Mouse (Mus musculus) spleen, adult 2 months (tissue): Measurements from ENCODE around the gene Acss1. TPM values are rescaled to one million over a fixed set of nuclear protein-coding genes. Genes with fewer than 3 reads are reported as not detected.
A peak's percentile ranks its signal among the peaks of the same experiment; 100 is the strongest.

Experiments
- DNase-seq, 2 experiments: peaks; one replicate each; pipeline versions ENCODE4 v3.0.0 to v3.0.0-alpha.2; 2012 to 2021; ENCODE audit warnings: low spot score in 2 of 2, low read depth in 1 of 2
- H3K27ac ChIP-seq: fragments of 200-500 bp; 2 replicates; pipeline ENCODE4 v1.5.1; 2012; ENCODE audit warnings: low read length, inconsistent platforms; ENCODE audit not compliant: insufficient read depth
- H3K27me3 ChIP-seq: fragments of 200-500 bp; 2 replicates; pipeline ENCODE4 v1.6.1; 2012; ENCODE audit warnings: mild to moderate bottlenecking, moderate library complexity, low read length, inconsistent platforms; ENCODE audit not compliant: control insufficient read depth, insufficient read depth
- H3K36me3 ChIP-seq: fragments of 200-500 bp; 2 replicates; pipeline ENCODE4 v1.6.1; 2012; ENCODE audit warnings: mild to moderate bottlenecking, low read length, inconsistent platforms; ENCODE audit not compliant: control insufficient read depth, insufficient read depth
- H3K4me1 ChIP-seq: fragments of 200-500 bp; 2 replicates; pipeline ENCODE4 v1.6.1; 2011; ENCODE audit warnings: inconsistent platforms; ENCODE audit not compliant: control insufficient read depth, insufficient read depth, insufficient read length
- H3K4me3 ChIP-seq: fragments of 200-500 bp; 2 replicates; pipeline ENCODE4 v1.5.1; 2011; ENCODE audit warnings: mild to moderate bottlenecking, inconsistent platforms; ENCODE audit not compliant: insufficient read depth, insufficient read length; ENCODE audit errors: extremely low read depth
- CTCF ChIP-seq: fragments of 200-500 bp; IDR thresholded peaks from 2 replicates; pipeline ENCODE4 v1.5.1; 2011; ENCODE audit warnings: mild to moderate bottlenecking, inconsistent platforms; ENCODE audit not compliant: insufficient read depth, insufficient read length, insufficient replicate concordance; ENCODE audit errors: extremely low read depth
- POLR2A ChIP-seq: fragments of 200-500 bp; IDR thresholded peaks from 2 replicates; pipeline ENCODE4 v1.6.1; 2011; ENCODE audit warnings: low read depth, low read length, inconsistent platforms
- WGBS: fragments of 180-500 bp; shearing (Covaris S2); methylation state at CpG from one replicate; pipeline ENCODE4 v1.1.7; 2018; 5-methylcytosine and 5-hydroxymethylcytosine counted together
- polyA plus RNA-seq: library from polyadenylated mRNA; depleted of rRNA; stranded (reverse); fragments of >200 nt; gene quantifications from 2 replicates; pipeline ENCODE4 v1.2.3, GENCODE M21; 2012

The Acss1 gene
- polyA plus RNA-seq, 1 experiment, result 76.7 TPM

DNA sequence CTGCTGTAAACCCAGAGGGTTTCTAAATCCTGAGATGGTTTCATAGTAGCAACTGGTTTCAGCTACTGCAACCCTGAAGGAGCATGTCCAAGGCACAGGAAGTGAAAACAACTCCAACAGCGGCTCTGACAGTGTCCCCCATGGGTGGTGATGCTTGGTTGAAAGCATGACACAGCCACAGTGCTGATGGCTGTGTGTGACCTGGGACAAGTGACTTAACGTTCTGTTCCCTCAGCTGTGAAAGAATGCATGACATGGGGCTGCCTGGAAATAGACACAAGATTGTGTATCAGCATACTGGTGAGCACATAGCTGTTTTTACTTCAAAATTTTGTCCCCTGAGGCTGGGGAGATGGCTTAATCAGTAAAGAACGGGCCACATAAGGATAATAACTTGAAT lies 46.6 kb downstream of the Acss1 start:
- Histone ChIP-seq H3K36me3 (peaks cover 51% of the 10 kb centered on the region), H3K27me3 (no peaks in the 10 kb centered on the region), H3K27ac (no peak overlapping the region), H3K4me1 (no peaks in the 10 kb centered on the region), H3K4me3 (no peak overlapping the region)
- DNase-seq, result no peak
- WGBS, result 74% methylated on average over 3 of the region's 3 CpGs
- TF ChIP-seq POLR2A (no peak), CTCF (no peak)

DNA sequence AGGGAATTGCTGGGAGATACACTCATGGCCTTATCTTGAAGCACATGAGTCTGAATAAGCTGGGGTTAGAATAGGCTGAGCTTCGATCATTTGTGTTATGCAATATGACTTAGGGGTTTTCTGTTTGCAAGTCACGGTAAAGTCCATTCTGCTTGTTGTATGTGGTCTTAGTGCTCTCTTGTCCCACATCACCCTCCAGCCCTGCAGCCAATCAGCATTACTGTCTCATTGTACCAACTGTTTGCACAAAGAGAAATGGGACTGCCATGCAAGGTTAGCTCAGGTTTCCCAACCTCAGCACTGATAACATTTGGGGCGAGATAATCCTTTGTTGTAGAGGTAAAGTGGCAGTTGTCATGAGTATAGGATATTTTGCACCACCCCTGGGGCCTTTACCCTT lies 58.2 kb downstream of the Acss1 start:
- no peak for TF ChIP-seq POLR2A
- TF ChIP-seq CTCF, result no peak
- H3K4me3 ChIP-seq, result no peak overlapping the region
- no peak overlapping the region for H3K27ac ChIP-seq
- no peaks in the 10 kb centered on the region for H3K36me3 ChIP-seq
- peaks cover 6% of the 10 kb centered on the region; the same call in 1 of the 2 replicates for H3K4me1 ChIP-seq
- no peak for DNase-seq
- 70% methylated on average over 3 of the region's 3 CpGs for WGBS
- no peaks in the 10 kb centered on the region for H3K27me3 ChIP-seq

DNA sequence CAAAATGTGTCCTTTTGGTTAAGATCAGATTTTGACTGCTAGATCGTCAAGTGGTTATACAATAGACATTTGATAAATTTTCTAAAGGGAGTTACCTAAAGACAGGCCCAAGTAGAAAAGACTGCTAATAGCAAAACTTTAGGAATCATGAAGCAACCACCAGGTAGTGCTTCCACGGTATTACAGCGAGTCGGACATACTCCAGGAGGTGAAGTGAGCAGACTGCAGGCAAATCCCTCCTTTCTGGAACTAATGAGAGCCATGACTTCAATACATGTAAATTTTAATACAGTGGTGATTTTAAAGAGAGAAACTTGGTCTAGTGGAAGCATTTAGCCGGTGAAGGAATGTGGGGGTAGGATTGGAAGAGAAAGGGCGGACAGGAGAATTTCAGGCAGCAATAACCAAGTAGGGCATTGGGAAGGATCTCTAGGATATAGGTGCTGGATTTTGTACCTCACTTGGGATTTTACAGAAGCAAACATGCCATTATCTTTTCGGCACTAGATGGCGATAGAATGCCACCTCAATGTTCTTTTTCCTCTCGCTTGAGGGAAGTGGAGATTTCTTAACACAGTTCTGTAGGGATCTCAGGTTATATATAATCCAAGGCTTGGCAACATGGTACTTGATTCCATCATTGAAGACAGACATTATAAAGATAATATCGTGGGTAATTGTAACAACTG lies 59.3 kb downstream of the Acss1 start:
- Histone ChIP-seq H3K27me3 (no peaks in the 10 kb centered on the region), H3K4me3 (peak overlapping the region; percentile 74), H3K4me1 (peaks cover 6% of the 10 kb centered on the region; the same call in 1 of the 2 replicates), H3K27ac (no peak overlapping the region), H3K36me3 (no peaks in the 10 kb centered on the region)
- DNase-seq, result peak; percentile 53 to 59
- TF ChIP-seq CTCF (peak; percentile 30; the same call in 1 of the 2 replicates), POLR2A (no peak)
- 4% methylated on average over 10 of the region's 10 CpGs for WGBS

DNA sequence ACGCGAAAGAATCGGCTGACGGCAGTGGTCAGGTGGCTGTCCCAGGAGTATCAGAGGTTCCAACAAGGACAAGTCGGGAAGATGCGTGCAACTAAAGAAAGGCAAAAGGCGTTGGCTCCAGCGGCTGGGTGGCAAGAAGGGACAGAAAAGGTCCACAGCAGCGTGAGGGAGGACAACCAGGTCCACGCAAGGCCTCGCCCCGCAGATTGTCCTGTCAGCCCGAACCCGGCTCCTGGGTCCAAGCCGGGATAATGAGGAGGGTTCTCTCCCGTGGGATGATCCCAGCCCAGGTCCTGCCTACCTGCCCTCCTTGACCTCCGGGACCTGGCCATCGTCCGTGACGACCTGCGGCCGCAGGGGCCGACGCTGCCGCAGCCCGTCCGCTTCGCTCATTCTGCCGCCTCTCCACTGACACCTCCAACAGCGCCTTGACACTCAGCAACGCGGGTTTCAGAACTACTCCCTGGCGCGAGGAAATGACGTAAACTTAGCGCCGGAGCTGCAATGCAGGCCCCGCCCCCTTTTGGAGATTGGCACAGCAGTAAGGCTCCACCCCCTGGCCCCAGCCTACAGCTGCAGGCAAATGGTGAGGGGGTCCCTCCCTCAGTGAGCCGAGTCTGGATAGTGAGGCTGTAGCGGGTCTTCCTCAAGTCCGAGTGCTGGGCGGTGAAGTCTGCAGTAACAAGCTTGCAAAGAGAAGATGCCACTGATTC lies 60.1 kb downstream of the Acss1 start, which contains the start of gene Apmap:
TSS of gene Apmap (minus strand) at position 481 of the 713 bp plus-strand sequence.
- peak within 1 kb of the TSS; percentile 74 for H3K4me3 ChIP-seq
- TF ChIP-seq CTCF, result no peak
- no peak for TF ChIP-seq POLR2A
- peak; percentile 92 to 95 for DNase-seq
- no peaks in the 10 kb centered on the region for H3K36me3 ChIP-seq
- WGBS, result under 1% methylated on average over 42 of the region's 42 CpGs
- H3K27ac ChIP-seq, result no peak within 1 kb of the TSS
- peaks cover 3% of the 10 kb centered on the region; the same call in 1 of the 2 replicates for H3K4me1 ChIP-seq
- H3K27me3 ChIP-seq, result no peaks in the 10 kb centered on the region

DNA sequence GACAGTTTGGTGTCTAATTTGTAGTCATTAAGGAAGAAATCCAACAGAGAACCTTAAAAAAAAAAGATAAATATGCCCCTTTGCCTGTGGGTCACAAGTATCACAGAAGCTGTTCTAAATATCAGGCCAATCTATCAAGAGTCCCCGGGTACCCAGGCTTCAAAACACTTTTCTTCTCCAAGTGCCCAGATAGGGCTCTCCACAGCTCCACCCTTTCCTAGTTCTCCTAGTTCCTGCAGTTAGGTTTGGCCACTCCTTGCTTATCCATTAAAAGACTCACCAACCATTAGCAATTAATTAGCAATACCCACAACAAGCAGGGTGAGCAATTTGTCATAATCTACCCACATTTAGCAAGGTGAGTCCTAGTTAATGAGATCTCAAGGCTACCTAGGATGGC lies 61.2 kb downstream of the Acss1 start:
- Histone ChIP-seq H3K4me1 (peaks cover 3% of the 10 kb centered on the region; the same call in 1 of the 2 replicates), H3K36me3 (no peaks in the 10 kb centered on the region), H3K4me3 (no peak overlapping the region), H3K27ac (no peak overlapping the region), H3K27me3 (no peaks in the 10 kb centered on the region)
- WGBS, result 71% methylated on average over 1 of the region's 1 CpGs
- no peak for TF ChIP-seq POLR2A
- TF ChIP-seq CTCF, result no peak
- no peak for DNase-seq

DNA sequence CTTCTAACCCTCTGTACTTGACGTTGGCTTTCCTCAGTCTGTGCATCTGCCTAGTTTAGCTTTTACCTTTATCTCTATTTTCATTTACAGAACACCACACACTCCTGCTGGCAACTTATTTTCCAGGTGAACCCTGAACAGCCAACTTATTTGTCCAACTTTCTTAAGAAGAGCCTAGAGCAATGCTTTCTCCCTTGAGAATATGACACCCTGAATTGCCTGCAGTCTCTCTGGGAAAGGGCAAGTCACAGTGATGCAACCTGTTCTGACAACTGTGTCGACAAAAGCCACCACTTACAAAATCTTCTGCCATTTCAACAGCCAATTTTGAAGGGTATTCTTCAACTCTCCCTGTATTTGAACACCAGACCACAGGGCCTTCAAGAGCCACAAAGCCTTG lies 63.5 kb downstream of the Acss1 start:
- Histone ChIP-seq H3K27me3 (no peaks in the 10 kb centered on the region), H3K27ac (no peak overlapping the region), H3K4me1 (peaks cover 3% of the 10 kb centered on the region; the same call in 1 of the 2 replicates), H3K4me3 (no peak overlapping the region), H3K36me3 (no peaks in the 10 kb centered on the region)
- WGBS, result 85% methylated on average over 2 of the region's 2 CpGs
- DNase-seq, result no peak
- TF ChIP-seq POLR2A (no peak), CTCF (no peak)
